In genomic region chr1:59669962-59670630, GRCm38 (mm10) we compare ENCODE assay signal across 8 mouse cellular contexts. TPM values are rescaled to one million over a fixed set of nuclear protein-coding genes. Genes with fewer than 3 reads are reported as not detected.
A peak's percentile ranks its signal among the peaks of the same experiment; 100 is the strongest.
DNase-seq lines count a peak whose midpoint lies in the region; ATAC-seq lines count a peak whose summit lies in the region.

No protein-coding gene starts in this region.

- H3K9ac ChIP-seq in intestine, embryonic 14.5 days (ENCODE audit: low read length): peak overlapping the region; percentile 97
- peak overlapping the region; percentile 96 for H3K9ac ChIP-seq in midbrain, embryonic 16.5 days (ENCODE audit: low read depth, low read length)
- peak overlapping the region; percentile 93 for H3K9ac ChIP-seq in stomach, embryonic 15.5 days

- peak overlapping the region; percentile 96 for H3K27ac ChIP-seq in intestine, embryonic 14.5 days (ENCODE audit: low read depth)
- H3K27ac ChIP-seq in midbrain, embryonic 16.5 days (ENCODE audit: low read length): peak overlapping the region; percentile 91
- peak overlapping the region; percentile 96 for H3K27ac ChIP-seq in stomach, embryonic 15.5 days

- peak overlapping the region; percentile 94 for H3K4me2 ChIP-seq in intestine, embryonic 14.5 days (ENCODE audit: low read length)
- H3K4me2 ChIP-seq in midbrain, embryonic 16.5 days (ENCODE audit: low read length): peak overlapping the region; percentile 85
- H3K4me2 ChIP-seq in stomach, embryonic 15.5 days: peak overlapping the region; percentile 64

- peaks cover 15% of the 10 kb centered on the region; the same call in 1 of the 2 replicates for H3K4me1 ChIP-seq in intestine, embryonic 14.5 days (replicated peaks; ENCODE audit: control insufficient read depth, insufficient read depth, low read length)
- H3K4me1 ChIP-seq in midbrain, embryonic 16.5 days (ENCODE audit: control insufficient read depth, insufficient read depth, low read length): peaks cover 28% of the 10 kb centered on the region
- H3K4me1 ChIP-seq in stomach, embryonic 15.5 days: peaks cover 9% of the 10 kb centered on the region

- H3K4me3 ChIP-seq in intestine, embryonic 14.5 days (ENCODE audit: low read depth, low read length): peak overlapping the region; percentile 92
- H3K4me3 ChIP-seq in midbrain, embryonic 16.5 days (ENCODE audit: low read depth, low read length): peak overlapping the region; percentile 97
- H3K4me3 ChIP-seq in stomach, embryonic 15.5 days (replicated peaks): peak overlapping the region; percentile 98

- peak; percentile 35; the same call in 1 of the 2 replicates for ATAC-seq in intestine, embryonic 14.5 days (replicated peaks; ENCODE audit: low FRiP score, low TSS enrichment, low read depth)
- ATAC-seq in midbrain, embryonic 16.5 days: 0 out of 2 replicates have a peak, but pooled peaks have one; percentile 23
- ATAC-seq in stomach, embryonic 15.5 days (ENCODE audit: insufficient read depth, low FRiP score, low read depth): peak; percentile 73; the same call in 1 of the 2 replicates

- no peaks in the 10 kb centered on the region for H3K27me3 ChIP-seq in intestine, embryonic 14.5 days (replicated peaks; ENCODE audit: control insufficient read depth, insufficient read depth, low read length)
- no peaks in the 10 kb centered on the region for H3K27me3 ChIP-seq in midbrain, embryonic 16.5 days (ENCODE audit: control insufficient read depth, insufficient read depth, low read depth, low read length)
- H3K27me3 ChIP-seq in stomach, embryonic 15.5 days (replicated peaks): no peaks in the 10 kb centered on the region

- WGBS in intestine, embryonic 14.5 days: 0% methylated on average over 43 of the region's 54 CpGs
- under 1% methylated on average over 45 of the region's 54 CpGs for WGBS in midbrain, embryonic 16.5 days
- WGBS in stomach, embryonic 15.5 days: under 1% methylated on average over 47 of the region's 54 CpGs

- peak; percentile 19 for DNase-seq in urinary bladder, postnatal 25 days (ENCODE audit: low spot score)
- DNase-seq in urinary bladder, adult 2 months (ENCODE audit: low spot score): no peak
- peak; percentile 53 for DNase-seq in cerebellum, adult 9-11 months
- DNase-seq in frontal cortex, postnatal 25 days (ENCODE audit: low spot score in 2 of 2): peak; percentile 8 to 17
- DNase-seq in intestine, embryonic 14.5 days (ENCODE audit: low spot score): peak; percentile 82
- peak; percentile 33 for DNase-seq in liver

- no peaks in the 10 kb centered on the region for H3K9me3 ChIP-seq in intestine, embryonic 14.5 days (ENCODE audit: control insufficient read depth, low read length)
- no peaks in the 10 kb centered on the region for H3K9me3 ChIP-seq in midbrain, embryonic 16.5 days (replicated peaks; ENCODE audit: control insufficient read depth, low read length, poor library complexity, severe bottlenecking)
- H3K9me3 ChIP-seq in stomach, embryonic 15.5 days: no peaks in the 10 kb centered on the region

- H3K36me3 ChIP-seq in intestine, embryonic 14.5 days (ENCODE audit: control insufficient read depth, insufficient read depth, low read length): 0 out of 2 replicates have a peak, but pooled peaks cover 9% of the 10 kb centered on the region
- H3K36me3 ChIP-seq in midbrain, embryonic 16.5 days (ENCODE audit: control insufficient read depth, insufficient read depth, low read length): no peaks in the 10 kb centered on the region
- no peaks in the 10 kb centered on the region for H3K36me3 ChIP-seq in stomach, embryonic 15.5 days

RNA-seq across cellular contexts. Expression of gene Sumo1, which starts 0.5 kb away (rescaled TPM):
- 94.2 and 96.4 TPM in 2 replicates for polyA plus RNA-seq in urinary bladder, adult 2 months (2012; rRNA removed)
- 371 and 397 TPM in 2 replicates for polyA plus RNA-seq in intestine, embryonic 14.5 days (2014; fragmentation: Nextera tagmentation; extraction: Ambion mirVana)
- 332 and 347 TPM in 2 replicates for polyA plus RNA-seq in midbrain, embryonic 16.5 days (2015; fragmentation: Nextera tagmentation; extraction: Ambion mirVana)
- 305 and 359 TPM in 2 replicates for polyA plus RNA-seq in stomach, embryonic 15.5 days (2015; fragmentation: Nextera tagmentation; extraction: Ambion mirVana)

RNA-seq across cellular contexts. Expression of gene Nop58, which starts 14.7 kb away (rescaled TPM):
- 44.6 and 51.6 TPM in 2 replicates for polyA plus RNA-seq in urinary bladder, adult 2 months (2012; rRNA removed)
- polyA plus RNA-seq in intestine, embryonic 14.5 days (2014; fragmentation: Nextera tagmentation; extraction: Ambion mirVana): 256 and 268 TPM in 2 replicates
- 139 and 149 TPM in 2 replicates for polyA plus RNA-seq in midbrain, embryonic 16.5 days (2015; fragmentation: Nextera tagmentation; extraction: Ambion mirVana)
- polyA plus RNA-seq in stomach, embryonic 15.5 days (2015; fragmentation: Nextera tagmentation; extraction: Ambion mirVana): 233 and 280 TPM in 2 replicates

Comparison
In these comparisons a context has a peak if more than half of its experiments do, and no peak if none do; other contexts are left out.
1. ATAC-seq: peak in every context shown above with its lines; median percentile 73 in stomach, embryonic 15.5 days; 35 in intestine, embryonic 14.5 days; 23 in midbrain, embryonic 16.5 days.